Mouse (Mus musculus) c-Kit-negative CD71-positive TER-119-positive erythroid progenitor cells, embryonic 14.5 days (primary cell): Measurements from ENCODE around the gene Gtse1.
"Not testable (repeated sequence)": the region's sequence is repeated elsewhere in the genome, so short reads cannot be mapped to it uniquely, and the experiment has no call there.

Experiments used
- DNase-seq: peaks from one replicate; pipeline ENCODE4 v3.0.0-alpha.2; 2013; ENCODE audit warnings: low read depth, low spot score

Gtse1 gene

DNA sequence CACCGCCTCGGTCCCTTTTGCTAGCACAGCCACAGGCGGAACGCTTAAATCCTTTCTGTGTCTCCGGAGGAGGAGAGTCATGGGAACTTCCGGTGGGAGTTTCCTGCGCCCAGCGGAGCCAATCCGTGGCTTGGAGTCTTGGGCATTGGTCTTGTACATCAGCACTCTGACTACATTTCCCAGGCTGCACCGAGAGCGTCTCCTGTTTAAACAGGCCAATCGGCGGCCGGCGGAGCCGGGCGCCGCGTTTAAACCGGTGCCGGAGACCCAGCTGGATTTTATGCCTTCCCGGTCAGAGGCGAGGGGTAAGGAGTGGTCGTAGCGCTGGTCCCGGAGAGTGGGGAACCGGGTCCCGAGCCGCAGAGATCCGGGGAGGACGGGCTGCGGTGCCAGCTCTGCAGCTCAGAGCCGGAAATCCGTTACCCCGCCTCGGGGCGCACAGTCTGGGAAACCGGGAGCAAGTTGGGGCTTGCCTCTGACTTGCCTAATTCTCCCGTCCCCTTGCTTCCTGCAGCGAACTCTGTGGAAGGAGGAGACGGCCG is at the start of gene Gtse1:
TSS of gene Gtse1 (plus strand) at position 256 of the 542 bp plus-strand sequence.
- DNase-seq, result peak; percentile 89

DNA sequence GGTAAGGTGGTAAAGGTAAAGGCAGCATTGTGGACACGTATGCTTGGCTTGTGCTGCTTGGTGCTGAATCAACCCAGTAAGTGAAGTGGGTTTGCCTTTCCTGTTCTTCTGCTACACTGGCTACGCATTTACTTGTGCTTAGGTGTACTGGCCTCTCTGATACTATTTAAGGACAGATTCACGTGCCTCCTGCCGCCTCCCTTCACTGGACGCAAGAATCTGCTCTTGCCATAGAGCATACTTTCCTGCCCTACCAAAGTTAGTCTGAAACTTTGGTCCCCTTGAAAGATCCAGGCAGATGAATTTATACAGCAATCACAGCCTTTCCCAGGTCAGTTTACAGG is 49.1 kb upstream of the Gtse1 start:
- DNase-seq, result no peak

DNA sequence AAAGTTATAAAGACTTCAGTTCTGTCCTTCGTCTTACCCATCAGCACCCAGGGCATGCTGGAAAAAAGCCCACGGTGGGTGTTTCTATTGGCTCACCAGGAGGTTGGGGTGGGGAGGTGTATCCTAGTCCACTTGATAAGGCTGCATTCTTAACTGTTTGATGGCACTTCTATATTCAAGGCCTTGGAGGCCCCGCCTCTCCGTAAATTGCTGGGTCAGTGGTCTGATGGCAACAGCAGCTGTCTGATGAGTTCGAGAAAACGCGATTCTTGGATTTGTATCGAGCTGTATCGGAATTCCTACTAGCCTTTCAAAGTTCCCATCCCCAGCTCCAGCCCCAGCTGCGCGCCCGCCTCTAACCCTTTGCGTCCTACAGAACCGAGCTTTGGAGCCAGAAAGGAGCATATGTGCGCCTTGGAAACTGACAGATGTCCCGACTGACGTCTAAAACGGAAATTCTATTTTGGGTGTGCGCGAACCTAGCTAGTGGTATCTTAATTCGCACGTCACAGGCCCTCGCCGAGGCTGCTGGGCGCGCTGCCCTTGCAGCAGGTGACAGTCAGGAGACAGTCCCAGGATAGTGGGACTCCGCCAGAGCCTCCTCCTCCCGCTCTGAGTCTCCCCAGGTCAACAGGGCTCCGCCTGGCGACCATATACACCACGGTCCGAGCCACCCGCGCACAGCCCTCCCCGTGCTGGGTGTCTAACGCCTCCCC is 48.6 kb upstream of the Gtse1 start:
- DNase-seq, result no peak

DNA sequence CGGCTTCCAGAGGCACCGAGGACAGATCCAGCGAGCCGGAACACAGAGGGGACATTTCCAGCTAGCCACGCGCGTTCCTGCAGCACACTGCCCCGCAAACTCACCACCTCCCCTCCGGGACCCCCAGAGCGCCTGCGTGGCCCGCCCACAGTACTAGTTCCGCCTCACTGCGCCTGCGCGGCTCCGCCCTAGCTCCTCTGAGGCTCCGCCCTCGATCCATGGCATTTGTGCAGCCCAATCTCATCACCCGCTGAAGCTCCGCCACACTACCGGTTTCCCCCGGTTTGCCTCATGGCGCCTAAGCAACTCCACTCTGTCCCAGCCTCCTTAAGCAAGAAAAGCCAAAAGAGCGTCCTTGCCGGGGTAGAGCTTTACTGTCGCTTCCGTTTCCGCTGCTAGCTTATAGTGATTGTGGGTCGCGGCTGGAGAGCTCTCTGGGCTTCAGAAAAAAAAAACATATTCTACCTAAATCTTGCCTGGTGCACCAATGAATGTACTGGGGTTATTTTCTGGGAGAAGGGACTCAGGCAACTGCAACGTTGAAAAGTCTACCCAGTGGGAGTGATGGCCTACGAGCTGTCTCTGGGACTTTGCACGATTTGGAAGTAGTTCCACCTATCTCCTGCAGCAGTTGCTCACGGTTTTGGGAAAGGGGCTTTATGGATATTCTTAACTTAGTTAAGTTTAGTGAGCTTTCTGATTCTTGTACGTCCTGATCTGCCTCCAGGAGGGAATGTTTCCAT is 47.8 kb upstream of the Gtse1 start, which contains the start of gene Cdpf1:
TSS of gene Cdpf1 (minus strand) at position 163 of the 743 bp plus-strand sequence.
- peak; percentile 93 for DNase-seq

DNA sequence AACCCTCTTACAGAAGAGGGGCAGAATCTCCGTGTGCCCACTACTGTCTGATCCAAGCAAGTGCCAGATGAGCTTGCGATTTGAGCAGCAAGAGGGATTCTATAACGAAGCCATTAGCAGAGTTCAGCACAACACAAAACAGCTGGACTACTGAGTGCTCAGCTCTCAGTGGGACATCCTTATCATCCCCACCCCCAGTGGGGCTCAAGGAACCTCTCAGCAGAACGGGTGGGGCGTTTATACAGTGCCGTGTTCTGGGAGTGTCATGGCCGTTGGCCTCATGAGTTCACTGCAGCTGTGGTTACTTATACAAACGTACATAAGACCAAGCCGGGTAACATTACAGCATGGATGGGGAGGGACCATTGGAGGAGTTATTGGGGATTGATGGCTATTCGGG is 46.1 kb upstream of the Gtse1 start:
- no peak for DNase-seq

DNA sequence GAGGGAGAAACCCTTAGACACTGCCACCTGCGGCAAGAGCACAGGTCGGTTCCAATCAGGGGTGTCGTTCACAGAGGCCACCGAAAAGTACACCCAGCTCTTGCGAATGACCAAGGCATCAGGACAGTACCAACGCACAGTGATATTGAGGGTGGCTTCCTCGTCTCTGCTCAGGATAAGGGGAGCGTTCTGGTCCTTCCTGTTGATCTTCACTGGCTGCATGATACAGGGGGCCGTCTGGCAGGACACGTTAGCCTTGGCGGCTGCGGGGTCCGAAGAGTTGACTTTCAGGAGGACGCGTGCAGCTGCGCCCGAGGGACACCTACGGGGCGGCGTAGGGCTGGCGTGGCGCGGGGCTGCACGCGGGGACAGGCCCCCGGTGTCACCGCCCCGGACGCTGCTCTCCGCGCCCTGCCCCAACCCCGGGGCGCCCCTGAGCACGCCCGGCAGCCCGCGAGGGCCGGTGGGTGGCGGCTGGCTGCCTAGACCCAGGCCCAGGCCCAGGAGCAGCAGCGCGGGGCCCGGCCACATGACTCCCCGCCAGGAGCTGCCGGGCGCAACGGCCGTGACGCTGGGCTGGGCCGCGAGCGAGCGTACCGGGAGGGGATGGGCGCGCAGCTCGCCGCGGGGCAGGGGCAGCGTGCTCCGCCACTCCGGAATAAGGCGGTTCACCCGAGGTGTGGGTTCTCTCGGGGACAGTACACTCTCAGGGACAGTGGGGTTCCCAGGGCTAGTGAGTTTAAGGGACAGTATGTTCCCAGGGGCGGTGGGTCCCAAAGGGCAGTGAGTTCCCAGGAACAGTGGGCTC is 38.1 kb upstream of the Gtse1 start, which contains the start of gene Pkdrej:
TSS of gene Pkdrej (minus strand) at position 532 of the 808 bp plus-strand sequence.
- no peak for DNase-seq

DNA sequence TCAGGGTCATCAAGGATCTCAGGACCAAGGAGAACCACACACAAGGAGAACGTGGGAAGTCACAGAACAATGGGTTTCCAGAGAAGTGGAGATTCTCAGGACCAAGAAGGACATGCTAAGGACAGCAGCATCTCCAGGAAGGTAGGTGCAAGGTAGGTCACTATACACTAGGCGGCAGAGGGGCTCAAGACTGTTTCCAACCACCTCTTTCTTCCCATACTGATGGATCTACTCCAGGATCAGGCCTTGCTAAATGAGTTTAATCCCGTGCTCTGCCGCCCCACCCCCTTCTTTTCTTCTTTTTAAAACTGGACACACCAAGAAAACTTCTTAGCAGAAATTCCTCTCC is 37.6 kb upstream of the Gtse1 start:
- DNase-seq, result no peak

DNA sequence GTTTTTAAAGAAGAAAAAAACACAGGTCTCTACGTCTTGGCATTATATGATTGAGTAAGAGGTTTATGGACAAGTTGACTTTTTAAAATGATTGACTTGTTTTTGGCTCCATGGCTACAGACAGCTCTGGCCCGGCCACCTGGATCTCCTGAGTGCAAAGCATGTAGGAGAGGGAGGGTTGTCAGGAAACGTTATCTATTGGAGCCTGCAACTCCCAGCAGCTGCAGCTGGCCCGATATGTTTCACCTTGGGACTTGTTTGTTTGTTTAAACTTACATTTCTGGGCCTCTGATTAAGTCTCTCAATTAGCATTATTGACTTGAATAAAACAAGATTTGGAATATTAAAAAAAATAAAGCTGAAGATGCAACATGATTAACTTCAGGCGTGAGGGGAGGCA is 32.9 kb upstream of the Gtse1 start:
- no peak for DNase-seq

DNA sequence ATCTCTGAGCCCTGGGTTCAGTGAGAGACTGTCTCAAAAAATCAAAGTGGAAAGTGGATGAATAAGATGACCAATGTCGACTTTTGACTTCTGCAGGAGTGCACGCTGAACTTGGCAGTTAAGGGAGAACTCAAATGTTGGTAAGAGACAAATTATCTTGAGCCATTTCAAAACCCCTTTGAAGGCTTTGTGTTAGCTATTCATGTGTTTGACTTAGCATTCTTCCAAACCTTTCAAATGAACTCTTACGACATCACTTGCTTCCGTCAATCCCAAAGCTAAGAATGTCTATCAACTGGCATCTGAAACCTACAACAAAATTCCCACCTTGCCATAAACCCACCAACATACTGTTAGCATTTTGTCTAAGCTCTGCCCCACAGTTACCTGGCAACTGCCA is 31.5 kb upstream of the Gtse1 start:
- DNase-seq, result no peak

DNA sequence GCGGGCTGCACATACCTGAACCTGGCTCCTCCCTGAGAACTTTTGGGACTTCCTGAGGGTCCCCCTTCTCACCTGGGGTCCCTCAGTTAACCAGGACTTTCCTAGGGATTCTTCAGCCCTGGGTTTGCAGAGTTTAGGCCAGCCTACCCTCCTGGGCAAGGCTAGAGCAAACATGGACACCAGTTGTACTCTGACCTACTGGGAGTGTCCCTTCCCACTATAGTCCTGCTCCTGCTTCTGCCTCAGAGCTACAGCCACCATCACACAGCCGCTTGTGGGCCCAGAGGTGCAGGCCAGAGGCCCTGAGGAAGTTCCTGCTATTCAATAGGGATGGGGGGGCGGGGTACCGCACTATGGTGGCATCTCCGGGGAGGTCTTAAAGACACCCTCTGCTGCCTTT is 30.1 kb upstream of the Gtse1 start:
- DNase-seq, result no peak

DNA sequence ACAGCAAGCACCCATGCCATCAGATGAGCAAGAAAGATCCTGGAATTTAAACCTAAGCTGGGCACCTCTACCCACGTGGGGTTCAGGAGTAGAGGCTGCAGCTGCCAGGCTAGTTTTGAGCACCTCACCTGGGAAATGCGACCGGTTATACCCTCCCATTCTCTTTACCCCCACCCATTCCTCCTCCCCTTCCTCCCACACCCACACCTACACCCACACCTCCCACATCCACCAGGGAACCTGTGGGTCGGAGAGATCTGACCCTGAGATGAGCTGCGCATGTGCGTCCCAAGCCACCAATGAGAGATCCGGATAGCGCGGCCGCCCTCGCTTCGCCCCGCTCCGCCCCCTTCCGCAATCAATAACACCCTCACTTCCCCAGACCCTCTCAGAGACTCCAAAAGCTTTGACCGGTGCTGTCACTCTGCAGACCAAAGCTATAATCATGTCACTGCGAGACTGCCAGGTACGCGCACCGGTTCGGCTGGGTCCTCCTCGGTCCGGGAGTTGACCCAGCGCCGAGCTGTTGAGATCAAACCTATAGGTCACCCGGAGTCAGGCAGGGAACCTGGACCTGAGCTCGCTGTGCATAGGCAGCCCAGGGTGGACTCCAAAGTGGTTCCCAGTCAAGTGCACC is 27.5 kb upstream of the Gtse1 start, which contains the start of gene Ttc38:
TSS of gene Ttc38 (plus strand) at position 353 of the 637 bp plus-strand sequence.
- peak; percentile 46 for DNase-seq

DNA sequence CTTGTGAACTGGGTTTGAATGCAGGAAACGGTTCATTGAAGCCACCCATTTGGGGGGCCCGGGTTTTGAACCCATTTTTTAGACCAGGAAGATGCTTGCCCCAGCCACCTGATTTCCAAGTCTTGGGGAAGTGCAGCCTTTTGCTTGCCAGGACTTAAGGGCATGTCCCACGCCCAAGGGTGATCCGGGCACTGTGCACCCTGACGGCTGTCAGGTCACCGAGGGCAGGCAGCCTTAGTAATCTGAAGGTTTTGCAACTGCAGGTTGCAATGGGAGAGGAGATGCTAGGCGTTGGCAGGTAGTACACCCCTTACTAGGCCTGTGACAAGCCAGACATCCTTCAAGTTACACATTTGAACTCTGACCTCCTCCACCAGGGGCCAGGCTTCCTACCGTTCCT is 26.9 kb upstream of the Gtse1 start:
- no peak for DNase-seq

DNA sequence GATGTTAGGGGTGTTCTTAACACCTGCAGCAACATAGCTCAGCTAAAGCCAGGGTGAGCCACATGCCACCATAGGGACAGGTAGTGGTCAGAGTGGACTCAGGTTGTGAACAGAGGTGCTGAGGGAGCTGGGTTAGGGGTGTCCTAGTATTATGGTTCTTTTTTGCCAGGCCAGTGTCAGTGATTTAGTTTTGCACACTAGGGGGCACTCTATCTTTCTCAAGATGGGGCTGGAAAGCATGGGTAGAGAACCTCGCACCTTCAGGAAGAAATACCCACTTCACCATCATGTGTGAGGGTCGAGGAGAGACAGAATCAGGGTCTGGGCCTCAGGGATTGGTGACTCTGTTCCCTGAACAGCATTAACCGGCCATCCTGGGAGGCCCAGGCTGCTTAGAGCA is 24.2 kb upstream of the Gtse1 start:
- DNase-seq, result no peak

DNA sequence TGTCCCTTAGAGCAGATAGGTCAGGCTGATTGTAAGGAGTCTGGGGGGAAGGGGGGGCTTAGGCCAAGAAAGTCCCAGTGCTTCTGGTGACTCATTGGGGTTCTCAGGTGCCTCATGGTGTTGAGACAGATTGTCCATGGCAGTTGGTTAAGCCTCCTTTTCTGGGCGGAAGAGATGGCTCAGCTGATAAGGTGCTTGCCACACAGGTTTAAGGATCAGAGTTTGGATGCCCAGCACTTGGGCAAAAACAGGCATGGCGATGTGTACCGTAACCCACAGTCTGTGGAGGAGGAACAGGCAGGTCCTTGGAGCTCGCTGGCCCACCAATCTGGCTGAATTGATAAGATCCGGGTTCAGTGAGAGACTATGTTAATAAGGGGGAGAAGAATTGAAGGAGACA is 22.7 kb upstream of the Gtse1 start:
- no peak for DNase-seq

DNA sequence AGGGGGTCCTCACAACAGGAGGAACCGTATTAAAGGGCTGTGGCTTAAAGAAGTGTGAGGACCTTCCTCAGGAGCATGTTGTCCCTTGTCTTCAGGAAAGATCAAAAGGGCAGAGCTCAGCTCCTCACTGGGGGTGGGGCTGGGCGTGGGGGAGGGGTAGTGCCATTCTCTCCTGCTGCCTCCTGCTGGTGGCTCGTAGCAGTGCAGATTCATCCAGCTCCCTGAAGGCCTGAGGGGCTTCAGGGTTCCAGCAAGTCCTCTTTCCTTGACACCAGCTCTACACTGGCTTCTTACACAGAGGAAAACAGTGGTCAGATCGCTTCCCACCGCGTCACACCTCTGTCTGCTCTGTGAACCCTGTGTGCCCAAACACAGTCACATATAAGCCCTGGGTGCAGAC is 18.6 kb upstream of the Gtse1 start:
- no peak for DNase-seq

DNA sequence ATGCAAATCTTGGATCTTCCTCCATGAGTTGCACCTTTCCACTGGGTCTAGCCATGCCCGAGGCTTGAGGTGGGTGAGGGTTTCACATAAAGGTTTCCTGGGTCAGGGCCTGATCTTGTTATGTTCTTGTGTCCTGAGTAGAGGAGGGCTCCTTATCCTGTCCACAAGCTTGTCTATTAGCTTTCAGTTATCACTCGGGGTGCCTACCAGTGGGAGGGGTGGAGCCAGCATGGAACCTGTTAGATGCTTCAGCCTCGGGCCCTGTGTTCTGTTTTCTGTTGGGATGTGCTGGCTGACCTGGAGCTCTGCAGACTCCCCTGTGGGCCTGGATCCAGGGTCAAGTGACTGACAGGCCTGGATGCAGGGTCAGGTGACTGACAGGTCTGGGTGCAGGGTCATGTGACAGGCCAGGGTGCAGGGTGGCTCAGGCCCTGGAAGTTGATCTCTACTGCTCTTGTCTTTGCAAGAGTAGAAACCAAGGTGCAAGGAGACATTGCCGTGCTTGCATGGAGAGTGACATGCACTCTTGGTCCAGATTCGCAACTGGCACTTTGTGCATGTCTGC is 17.7 kb upstream of the Gtse1 start:
- no peak for DNase-seq

DNA sequence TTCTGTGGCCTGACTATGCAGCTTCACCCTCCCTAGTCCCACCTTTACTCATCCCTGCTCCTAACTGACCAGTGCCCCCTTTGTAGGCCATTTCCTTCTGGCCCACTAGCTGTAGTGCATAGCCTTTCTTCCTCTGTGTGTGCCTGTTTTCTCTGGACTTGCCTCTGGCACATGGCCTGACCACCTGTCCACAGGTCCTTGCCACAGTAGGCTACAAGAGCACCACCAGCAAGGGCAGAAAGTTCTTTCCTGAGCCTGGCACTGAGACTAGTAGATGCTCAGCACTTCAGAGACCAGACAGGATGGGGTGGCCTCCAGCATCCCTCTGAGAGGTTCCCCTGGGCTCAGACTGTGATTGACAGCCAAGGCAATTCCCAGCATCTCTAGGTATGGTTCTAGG is 14.5 kb upstream of the Gtse1 start:
- no peak for DNase-seq

DNA sequence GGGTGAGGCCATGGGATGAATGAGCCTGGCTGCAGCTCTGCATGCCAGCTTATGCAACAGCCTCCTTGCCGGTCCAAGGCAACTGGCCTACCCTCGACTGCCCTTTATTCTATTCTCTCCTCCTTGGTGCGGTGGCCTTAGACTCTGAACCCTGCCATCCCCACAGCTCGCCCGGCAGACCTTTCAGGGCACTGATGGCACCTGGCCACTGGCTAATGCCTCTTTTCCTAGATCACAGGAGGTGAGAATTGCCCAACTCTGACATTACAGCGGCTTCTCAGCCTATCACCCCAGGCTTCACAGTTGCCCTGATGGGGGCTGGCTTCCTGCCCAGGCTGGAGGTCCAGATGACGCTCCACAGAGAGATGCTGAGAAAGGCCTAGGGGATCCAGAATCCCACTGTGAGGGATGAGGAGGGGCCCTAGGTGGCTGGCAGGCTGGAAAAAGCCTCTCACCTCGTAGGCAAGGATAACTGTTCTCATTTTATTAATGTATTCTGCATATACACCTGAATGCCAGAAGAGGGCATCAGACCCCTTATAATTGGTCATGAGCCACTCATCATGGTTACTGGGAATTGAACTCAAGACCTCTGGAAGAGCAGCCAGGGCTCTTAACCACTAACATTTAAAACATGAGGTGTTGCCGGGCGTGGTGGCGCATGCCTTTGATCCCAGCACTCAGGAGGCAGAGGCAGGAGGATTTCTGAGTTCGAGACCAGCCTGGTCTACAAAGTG is 7.7 kb upstream of the Gtse1 start:
- no peak for DNase-seq

DNA sequence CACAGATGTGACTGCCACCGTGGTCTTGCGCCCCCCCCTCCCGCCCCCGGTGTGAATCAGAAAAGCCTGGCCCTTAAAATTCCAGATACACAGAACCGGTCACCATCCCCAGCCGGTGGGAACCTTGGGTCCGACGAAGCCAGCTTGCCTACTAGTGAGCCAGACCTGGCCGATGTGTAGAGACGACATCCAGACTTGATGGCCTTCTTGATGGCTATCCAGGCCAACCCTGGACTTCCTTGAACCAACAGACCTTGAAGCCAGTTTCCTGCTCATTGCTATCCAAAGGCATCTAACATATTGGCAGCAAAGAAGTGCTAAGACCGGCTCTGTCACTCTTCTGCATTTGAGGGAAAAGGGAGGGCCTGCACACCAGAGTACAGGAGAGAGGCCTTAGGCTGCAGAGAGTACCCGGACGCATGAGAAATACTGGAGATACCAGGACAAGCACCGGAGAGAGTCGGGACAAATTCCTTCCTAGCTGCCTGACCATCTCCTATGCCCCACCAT is 510 bp upstream of the Gtse1 start:
- no peak for DNase-seq

DNA sequence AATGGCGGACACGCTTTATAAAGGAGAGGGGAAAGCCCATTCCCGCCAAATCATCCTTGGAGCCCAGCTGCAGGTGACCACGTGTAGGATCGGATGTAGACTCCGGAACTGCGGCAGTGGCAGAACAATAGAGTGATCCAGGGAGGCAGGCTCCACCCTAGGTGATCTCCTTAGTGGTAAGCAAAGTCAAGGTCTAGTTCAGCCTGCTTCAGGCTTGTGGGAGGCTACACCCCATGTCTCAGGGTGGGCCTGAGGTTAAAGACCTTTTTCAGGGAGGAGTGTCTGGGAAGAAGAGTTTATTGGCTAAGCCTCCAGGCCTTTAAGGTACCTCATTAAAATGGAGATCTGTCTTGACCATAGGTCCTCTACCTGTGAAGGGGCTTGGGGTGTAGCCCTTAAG is 6.4 kb downstream of the Gtse1 start:
- not testable (repeated sequence) for DNase-seq
